Mouse (Mus musculus): ENCODE measurements at regions not wholly inside any gene's neighbourhood (a gene's known extent, or its start where the extent isn't known, plus 50 kb on each side); places are given as distances from the start of the nearest gene placed in this dataset.

- no peaks in the 10 kb centered on the region for H3K4me1 ChIP-seq (ENCODE audit: insufficient read depth)
- no peak overlapping the region for H3K4me2 ChIP-seq
- H3K4me3 ChIP-seq (ENCODE audit: low read depth, low read length): no peak overlapping the region
- 37% methylated on average over 1 of the region's 1 CpGs for WGBS
- no peak for ATAC-seq (ENCODE audit: insufficient read depth)
- DNase-seq: no peak
- no peaks in the 10 kb centered on the region for H3K9me3 ChIP-seq (ENCODE audit: low read depth, low read length)
- H3K27me3 ChIP-seq (ENCODE audit: insufficient read depth, low read length): no peaks in the 10 kb centered on the region
- no peak for TF ChIP-seq CTCF (IDR thresholded peaks at IDR 0.05; ENCODE audit: low read depth)
- H3K9ac ChIP-seq: no peak overlapping the region
- H3K36me3 ChIP-seq (ENCODE audit: insufficient read depth): no peaks in the 10 kb centered on the region
- H3K27ac ChIP-seq (ENCODE audit: low read depth): no peak overlapping the region
Measured at GRCm38 (mm10) chr3:7079073-7079472, 458.8 kb upstream of the 1700008P02Rik start.

GRCm38 (mm10) chr3:7076850-7077249 lies 456.6 kb upstream of the 1700008P02Rik start:
- Histone ChIP-seq H3K4me2 (no peak overlapping the region), H3K4me3 (ENCODE audit: low read depth, low read length) (no peak overlapping the region), H3K27me3 (ENCODE audit: insufficient read depth, low read length) (no peaks in the 10 kb centered on the region), H3K9ac (no peak overlapping the region), H3K36me3 (ENCODE audit: insufficient read depth) (no peaks in the 10 kb centered on the region), H3K27ac (ENCODE audit: low read depth) (no peak overlapping the region), H3K9me3 (ENCODE audit: low read depth, low read length) (no peaks in the 10 kb centered on the region), H3K4me1 (ENCODE audit: insufficient read depth) (no peaks in the 10 kb centered on the region)
- DNase-seq (no peak), ATAC-seq (ENCODE audit: insufficient read depth) (no peak)
- TF ChIP-seq CTCF (IDR thresholded peaks at IDR 0.05; ENCODE audit: low read depth): no peak
- 75% methylated on average over 3 of the region's 3 CpGs for WGBS

GRCm38 (mm10) chr3:7074488-7074887 lies 454.2 kb upstream of the 1700008P02Rik start:
- Histone ChIP-seq H3K9me3 (ENCODE audit: low read depth, low read length) (no peaks in the 10 kb centered on the region), H3K9ac (no peak overlapping the region), H3K4me3 (ENCODE audit: low read depth, low read length) (no peak overlapping the region), H3K4me2 (no peak overlapping the region), H3K4me1 (ENCODE audit: insufficient read depth) (no peaks in the 10 kb centered on the region), H3K27me3 (ENCODE audit: insufficient read depth, low read length) (no peaks in the 10 kb centered on the region), H3K27ac (ENCODE audit: low read depth) (no peak overlapping the region), H3K36me3 (ENCODE audit: insufficient read depth) (no peaks in the 10 kb centered on the region)
- no peak for DNase-seq
- WGBS: 62% methylated on average over 2 of the region's 2 CpGs
- TF ChIP-seq CTCF (IDR thresholded peaks at IDR 0.05; ENCODE audit: low read depth): no peak
- ATAC-seq (ENCODE audit: insufficient read depth): no peak

GRCm38 (mm10) chr3:7041372-7042057 lies 421.3 kb upstream of the 1700008P02Rik start:
- WGBS: 61% methylated on average over 2 of the region's 2 CpGs
- H3K36me3 ChIP-seq (ENCODE audit: insufficient read depth): no peaks in the 10 kb centered on the region
- H3K27ac ChIP-seq (ENCODE audit: low read depth): no peak overlapping the region
- no peak overlapping the region for H3K4me3 ChIP-seq (ENCODE audit: low read depth, low read length)
- ATAC-seq (ENCODE audit: insufficient read depth) (no peak), DNase-seq (no peak)
- no peaks in the 10 kb centered on the region for H3K9me3 ChIP-seq (ENCODE audit: low read depth, low read length)
- TF ChIP-seq CTCF (IDR thresholded peaks at IDR 0.05; ENCODE audit: low read depth): no peak
- no peaks in the 10 kb centered on the region for H3K4me1 ChIP-seq (ENCODE audit: insufficient read depth)
- no peak overlapping the region for H3K4me2 ChIP-seq
- H3K27me3 ChIP-seq (ENCODE audit: insufficient read depth, low read length): no peaks in the 10 kb centered on the region
- H3K9ac ChIP-seq: no peak overlapping the region

GRCm38 (mm10) chr3:7035833-7036232 lies 415.6 kb upstream of the 1700008P02Rik start:
- 75% methylated on average over 2 of the region's 2 CpGs for WGBS
- no peak for TF ChIP-seq CTCF (IDR thresholded peaks at IDR 0.05; ENCODE audit: low read depth)
- Histone ChIP-seq H3K4me3 (ENCODE audit: low read depth, low read length) (no peak overlapping the region), H3K9ac (no peak overlapping the region), H3K27ac (ENCODE audit: low read depth) (no peak overlapping the region), H3K9me3 (ENCODE audit: low read depth, low read length) (no peaks in the 10 kb centered on the region), H3K36me3 (ENCODE audit: insufficient read depth) (no peaks in the 10 kb centered on the region), H3K4me2 (no peak overlapping the region), H3K27me3 (ENCODE audit: insufficient read depth, low read length) (no peaks in the 10 kb centered on the region), H3K4me1 (ENCODE audit: insufficient read depth) (no peaks in the 10 kb centered on the region)
- ATAC-seq (ENCODE audit: insufficient read depth) (no peak), DNase-seq (no peak)

- Histone ChIP-seq H3K27ac (ENCODE audit: low read depth) (no peak overlapping the region), H3K36me3 (ENCODE audit: insufficient read depth) (no peaks in the 10 kb centered on the region), H3K9ac (no peak overlapping the region), H3K4me1 (ENCODE audit: insufficient read depth) (no peaks in the 10 kb centered on the region), H3K9me3 (ENCODE audit: low read depth, low read length) (no peaks in the 10 kb centered on the region), H3K4me3 (ENCODE audit: low read depth, low read length) (no peak overlapping the region), H3K27me3 (ENCODE audit: insufficient read depth, low read length) (no peaks in the 10 kb centered on the region), H3K4me2 (no peak overlapping the region)
- TF ChIP-seq CTCF (IDR thresholded peaks at IDR 0.05; ENCODE audit: low read depth): peak; percentile 74
- ATAC-seq (ENCODE audit: insufficient read depth) (peak; percentile 63; the same call in 1 of the 2 replicates), DNase-seq (peak; percentile 83)
- 19% methylated on average over 5 of the region's 5 CpGs for WGBS
Measured at GRCm38 (mm10) chr3:7027845-7028244, 407.6 kb upstream of the 1700008P02Rik start.

- Histone ChIP-seq H3K36me3 (ENCODE audit: insufficient read depth) (no peaks in the 10 kb centered on the region), H3K4me2 (no peak overlapping the region), H3K9ac (no peak overlapping the region), H3K27me3 (ENCODE audit: insufficient read depth, low read length) (no peaks in the 10 kb centered on the region), H3K9me3 (ENCODE audit: low read depth, low read length) (no peaks in the 10 kb centered on the region), H3K27ac (ENCODE audit: low read depth) (no peak overlapping the region), H3K4me1 (ENCODE audit: insufficient read depth) (no peaks in the 10 kb centered on the region), H3K4me3 (ENCODE audit: low read depth, low read length) (no peak overlapping the region)
- no peak for ATAC-seq (ENCODE audit: insufficient read depth)
- DNase-seq: no peak
- no peak for TF ChIP-seq CTCF (IDR thresholded peaks at IDR 0.05; ENCODE audit: low read depth)
- WGBS: 63% methylated on average over 7 of the region's 7 CpGs
Measured at GRCm38 (mm10) chr3:7014345-7014973, 394.2 kb upstream of the 1700008P02Rik start.
